ENCODE assay signal across 10 mouse cellular contexts in genomic region chr10:119408327-119408726, GRCm38 (mm10). TPM values are rescaled to one million over a fixed set of nuclear protein-coding genes. Genes with fewer than 3 reads are reported as not detected.
DNase-seq lines count a peak whose midpoint lies in the region; ATAC-seq lines count a peak whose summit lies in the region.
"Had no signal": no experiment of that assay in that cellular context is flagged by ENCODE, and none has a peak within 500 bp of the region (broad histone marks: within the 10 kb centered on the region; RNA-seq: fewer than 3 reads in every experiment).

No protein-coding gene starts in this region.

- DNase-seq in embryo, embryonic 10 days (ENCODE audit: low spot score), result peak; percentile 17
- DNase-seq in embryo, embryonic 10.5 days (ENCODE audit: low spot score), result no peak
- peak; percentile 53 for DNase-seq in intestine, embryonic 14.5 days (ENCODE audit: low spot score)
- peak; percentile 9 for DNase-seq in right cerebral cortex, postnatal 14 days
- no peak for DNase-seq in right cerebral cortex, postnatal 4 days
- DNase-seq in yolk sac, embryonic 10.5 days (ENCODE audit: low spot score), result peak; percentile 23
- no peak for DNase-seq in ovary, postnatal 36 days (ENCODE audit: low spot score)

- H3K27me3 ChIP-seq in intestine, embryonic 14.5 days (replicated peaks; ENCODE audit: control insufficient read depth, insufficient read depth, low read length), result no peaks in the 10 kb centered on the region
- no peaks in the 10 kb centered on the region for H3K27me3 ChIP-seq in intestine, embryonic 15.5 days (replicated peaks)
- H3K27me3 ChIP-seq: embryonic facial prominence, embryonic 15.5 days had no signal

- H3K4me2 ChIP-seq in intestine, embryonic 14.5 days (ENCODE audit: low read length), result 0 out of 2 replicates have a peak overlapping the region, but pooled peaks have one; percentile 6
- H3K4me2 ChIP-seq in intestine, embryonic 15.5 days (replicated peaks), result no peak overlapping the region
- H3K4me2 ChIP-seq: embryonic facial prominence, embryonic 15.5 days had no signal

- H3K4me3 ChIP-seq in intestine, embryonic 14.5 days (ENCODE audit: low read depth, low read length), result no peak overlapping the region
- no peak overlapping the region for H3K4me3 ChIP-seq in intestine, embryonic 15.5 days (replicated peaks)
- H3K4me3 ChIP-seq: embryonic facial prominence, embryonic 15.5 days; heart, embryonic 10.5 days had no signal

- 15% methylated on average over 6 of the region's 6 CpGs for WGBS in intestine, embryonic 14.5 days
- 13% methylated on average over 6 of the region's 6 CpGs for WGBS in intestine, embryonic 15.5 days

- H3K36me3 ChIP-seq in intestine, embryonic 14.5 days (ENCODE audit: control insufficient read depth, insufficient read depth, low read length), result no peaks in the 10 kb centered on the region
- H3K36me3 ChIP-seq in intestine, embryonic 15.5 days, result no peaks in the 10 kb centered on the region
- H3K36me3 ChIP-seq: embryonic facial prominence, embryonic 15.5 days; heart, embryonic 10.5 days had no signal

- no peak overlapping the region for H3K27ac ChIP-seq in intestine, embryonic 14.5 days (ENCODE audit: low read depth)
- no peak overlapping the region for H3K27ac ChIP-seq in intestine, embryonic 15.5 days
- H3K27ac ChIP-seq: embryonic facial prominence, embryonic 15.5 days; heart, embryonic 10.5 days had no signal

- no peak for ATAC-seq in intestine, embryonic 14.5 days (replicated peaks; ENCODE audit: low FRiP score, low TSS enrichment, low read depth)
- no peak for ATAC-seq in intestine, embryonic 15.5 days

- H3K4me1 ChIP-seq in intestine, embryonic 14.5 days (replicated peaks; ENCODE audit: control insufficient read depth, insufficient read depth, low read length), result no peaks in the 10 kb centered on the region
- 0 out of 2 replicates have a peak, but pooled peaks cover 2% of the 10 kb centered on the region for H3K4me1 ChIP-seq in intestine, embryonic 15.5 days (replicated peaks)

- H3K9me3 ChIP-seq in intestine, embryonic 14.5 days (ENCODE audit: control insufficient read depth, low read length), result no peaks in the 10 kb centered on the region
- H3K9me3 ChIP-seq in intestine, embryonic 15.5 days, result no peaks in the 10 kb centered on the region
- H3K9me3 ChIP-seq: embryonic facial prominence, embryonic 15.5 days; heart, embryonic 10.5 days had no signal

- no peak overlapping the region for H3K9ac ChIP-seq in intestine, embryonic 14.5 days (ENCODE audit: low read length)
- H3K9ac ChIP-seq in intestine, embryonic 15.5 days, result no peak overlapping the region
- H3K9ac ChIP-seq: embryonic facial prominence, embryonic 15.5 days had no signal

RNA-seq across cellular contexts. Expression of gene Grip1, which starts 45.3 kb away (rescaled TPM):
- polyA plus RNA-seq in intestine, embryonic 14.5 days (2014; fragmentation: Nextera tagmentation; extraction: Ambion mirVana), result 3.2 and 4.0 TPM in 2 replicates
- 1.7 TPM in 2 replicates for polyA plus RNA-seq in intestine, embryonic 15.5 days (2015; fragmentation: Nextera tagmentation; extraction: Ambion mirVana)

Comparison
In these comparisons a context has a peak if more than half of its experiments do, and no peak if none do; other contexts are left out.
1. DNase-seq: peak in embryo, embryonic 10 days (single experiment), intestine, embryonic 14.5 days (single experiment), right cerebral cortex, postnatal 14 days (single experiment) and yolk sac, embryonic 10.5 days (single experiment); none in embryo, embryonic 10.5 days (single experiment), right cerebral cortex, postnatal 4 days (single experiment) and ovary, postnatal 36 days (single experiment).